Mouse (Mus musculus) E14TG2a.4 (cell line): ENCODE results near the gene Nebl.

ENCODE experiments used
- H3K27me3 ChIP-seq: 2 replicates; pipeline ENCODE4 v1.6.1; 2014; ENCODE audit warnings: low read length, control low read depth; ENCODE audit not compliant: insufficient read depth
- H3K36me3 ChIP-seq: 2 replicates; pipeline ENCODE4 v1.6.1; 2014; ENCODE audit warnings: low read length, control low read depth; ENCODE audit not compliant: insufficient read depth
- H3K4me1 ChIP-seq: replicated peaks from 2 replicates; pipeline ENCODE4 v1.6.1; 2014; ENCODE audit warnings: low read depth, low read length, control low read depth
- H3K4me3 ChIP-seq: replicated peaks from 2 replicates; pipeline ENCODE4 v1.5.1; 2014; ENCODE audit warnings: mild to moderate bottlenecking, low read length
- H3K9me3 ChIP-seq: 2 replicates; pipeline ENCODE4 v1.6.1; 2014; ENCODE audit warnings: low read length, control low read depth
- CTCF ChIP-seq: conservative IDR thresholded peaks from 2 replicates; pipeline ENCODE4 v1.5.1; 2014; ENCODE audit warnings: low read length
- NANOG ChIP-seq: IDR thresholded peaks from 2 replicates; pipeline ENCODE4 v1.6.1; 2014; ENCODE audit warnings: borderline replicate concordance, low read length, mixed read lengths
- POU5F1 ChIP-seq: IDR thresholded peaks from 2 replicates; pipeline ENCODE4 v1.6.1; 2014; ENCODE audit warnings: low read length, borderline replicate concordance

Gene Nebl

GRCm38 (mm10) chr2:17531355-17532105 is 199.7 kb downstream of the Nebl start:
- Histone ChIP-seq H3K36me3 (no peaks in the 10 kb centered on the region), H3K4me1 (no peaks in the 10 kb centered on the region), H3K27me3 (no peaks in the 10 kb centered on the region), H3K9me3 (no peaks in the 10 kb centered on the region), H3K4me3 (no peak overlapping the region)
- TF ChIP-seq NANOG (no peak), POU5F1 (no peak), CTCF (no peak)

GRCm38 (mm10) chr2:17525739-17526526 is 205.3 kb downstream of the Nebl start:
- Histone ChIP-seq H3K27me3 (no peaks in the 10 kb centered on the region), H3K36me3 (no peaks in the 10 kb centered on the region), H3K4me3 (no peak overlapping the region), H3K4me1 (no peaks in the 10 kb centered on the region), H3K9me3 (no peaks in the 10 kb centered on the region)
- TF ChIP-seq CTCF (no peak), POU5F1 (no peak), NANOG (no peak)

- Histone ChIP-seq H3K4me1 (no peaks in the 10 kb centered on the region), H3K9me3 (no peaks in the 10 kb centered on the region)
- TF ChIP-seq NANOG, result no peak
- TF ChIP-seq POU5F1, result no peak
Observed at GRCm38 (mm10) chr2:17525211-17525610, 206.1 kb downstream of the Nebl start.

GRCm38 (mm10) chr2:17524205-17524978 is 206.9 kb downstream of the Nebl start:
- Histone ChIP-seq H3K27me3 (no peaks in the 10 kb centered on the region), H3K4me1 (no peaks in the 10 kb centered on the region), H3K36me3 (no peaks in the 10 kb centered on the region), H3K9me3 (no peaks in the 10 kb centered on the region), H3K4me3 (no peak overlapping the region)
- TF ChIP-seq CTCF (no peak), NANOG (no peak), POU5F1 (no peak)

More at GRCm38 (mm10) chr2:17525211-17525610, 206.1 kb downstream of the Nebl start:
- Histone ChIP-seq H3K4me3 (no peak overlapping the region), H3K36me3 (no peaks in the 10 kb centered on the region), H3K27me3 (no peaks in the 10 kb centered on the region)

DNA sequence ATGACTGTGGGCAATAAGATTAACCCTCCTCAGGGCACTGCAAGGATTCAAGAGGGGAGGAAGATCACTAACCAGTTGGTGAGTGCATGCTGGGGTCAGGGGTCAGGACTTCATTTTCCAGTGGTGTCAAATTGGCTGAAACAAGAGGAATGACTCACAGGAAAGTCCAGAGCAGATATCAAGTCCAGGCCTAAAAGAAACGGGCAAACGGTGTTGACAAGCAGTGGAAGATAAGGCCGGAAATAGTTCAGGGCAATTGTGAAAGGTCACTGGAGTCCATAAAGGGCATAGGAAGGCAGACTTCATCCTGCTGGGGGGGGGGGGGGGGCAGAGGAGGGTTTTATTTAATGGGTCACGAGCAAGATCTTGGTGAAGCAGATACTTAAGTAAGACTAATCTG is 207.5 kb downstream of the Nebl start:
- no peak for TF ChIP-seq NANOG
- TF ChIP-seq CTCF, result no peak
- TF ChIP-seq POU5F1, result no peak
- no peaks in the 10 kb centered on the region for H3K27me3 ChIP-seq
- H3K4me3 ChIP-seq, result no peak overlapping the region
- H3K36me3 ChIP-seq, result no peaks in the 10 kb centered on the region
- H3K4me1 ChIP-seq, result no peaks in the 10 kb centered on the region
- no peaks in the 10 kb centered on the region for H3K9me3 ChIP-seq

- H3K36me3 ChIP-seq, result no peaks in the 10 kb centered on the region
- no peaks in the 10 kb centered on the region for H3K9me3 ChIP-seq
- TF ChIP-seq POU5F1 (no peak), CTCF (no peak), NANOG (no peak)
- no peaks in the 10 kb centered on the region for H3K4me1 ChIP-seq
- no peaks in the 10 kb centered on the region for H3K27me3 ChIP-seq
- H3K4me3 ChIP-seq, result no peak overlapping the region
Observed at GRCm38 (mm10) chr2:17515686-17516085, 215.6 kb downstream of the Nebl start.

DNA sequence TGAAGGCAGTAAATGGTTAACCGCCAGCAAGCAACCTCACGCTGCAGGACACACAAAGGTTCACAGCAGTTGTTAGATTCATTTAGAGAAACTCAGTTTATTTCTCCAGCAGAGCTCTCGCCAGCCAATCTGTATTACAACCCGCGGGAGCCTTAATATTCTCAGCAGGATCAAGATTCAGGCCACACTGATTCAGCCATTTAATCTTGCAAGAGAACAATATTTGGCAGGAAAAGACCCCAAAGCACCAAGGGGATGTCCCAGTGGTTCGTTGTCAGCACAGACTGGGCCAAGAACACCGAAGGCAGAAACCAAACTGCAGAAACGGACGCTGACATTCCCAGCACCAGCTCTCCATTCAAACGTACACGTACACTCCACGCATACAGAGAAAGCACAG is 216.5 kb downstream of the Nebl start:
- Histone ChIP-seq H3K27me3 (no peaks in the 10 kb centered on the region), H3K4me1 (no peaks in the 10 kb centered on the region), H3K36me3 (no peaks in the 10 kb centered on the region), H3K4me3 (no peak overlapping the region), H3K9me3 (no peaks in the 10 kb centered on the region)
- TF ChIP-seq CTCF (no peak), POU5F1 (no peak), NANOG (no peak)

DNA sequence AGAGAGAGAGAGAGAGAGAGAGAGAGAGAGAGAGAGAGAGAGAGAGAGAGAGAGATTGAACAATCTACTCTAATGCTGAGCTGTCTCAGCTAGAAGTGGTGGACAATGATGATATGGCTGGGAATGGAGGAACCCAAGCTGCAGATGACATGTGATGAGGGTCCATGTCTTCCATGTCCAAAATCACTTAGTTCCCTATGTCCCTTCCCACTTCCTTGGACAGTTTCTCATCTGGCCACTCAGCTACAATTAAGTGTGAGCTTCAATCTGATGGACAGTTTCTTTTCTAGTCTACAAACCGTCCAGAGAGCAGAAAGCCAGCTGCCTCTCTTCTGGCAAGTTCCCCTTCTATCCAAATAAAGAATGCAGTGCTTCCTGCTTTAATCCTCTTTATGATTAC is 221.3 kb downstream of the Nebl start:
- H3K4me1 ChIP-seq, result no peaks in the 10 kb centered on the region
- TF ChIP-seq CTCF, result no peak
- no peak for TF ChIP-seq POU5F1
- TF ChIP-seq NANOG, result no peak
- no peaks in the 10 kb centered on the region for H3K27me3 ChIP-seq

More for the DNA sequence above, 221.3 kb downstream of the Nebl start:
- no peaks in the 10 kb centered on the region for H3K9me3 ChIP-seq
- H3K4me3 ChIP-seq, result no peak overlapping the region
- H3K36me3 ChIP-seq, result no peaks in the 10 kb centered on the region
